Mouse (Mus musculus) monocyte, adult 2 months (primary cell): ENCODE results near the gene Il2.

Experiments used
- DNase-seq, 2 experiments: peaks; one replicate each; pipeline ENCODE4 v3.0.0; 2022; ENCODE audit warnings: low spot score in 2 of 2, low read depth in 1 of 2

The Il2 gene

DNA sequence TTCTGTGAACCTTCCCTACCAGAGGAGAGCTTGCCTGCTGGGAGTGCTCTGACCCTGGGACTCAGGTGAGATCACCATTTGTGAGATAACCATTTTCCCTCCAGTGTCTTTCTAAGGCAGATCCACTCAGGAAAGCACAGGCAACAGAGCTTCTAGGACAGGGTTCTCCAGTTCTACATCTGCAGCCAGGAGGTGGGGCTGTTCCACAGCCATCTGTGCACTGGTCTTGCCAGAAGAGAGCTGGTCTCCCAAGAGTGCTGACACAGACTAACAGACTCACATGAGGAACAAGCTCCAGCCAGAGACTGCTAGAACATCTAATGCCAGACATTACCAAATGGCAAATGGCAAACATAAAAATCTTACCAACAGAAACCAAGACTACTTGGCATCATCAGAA, 52.5 kb downstream of the Il2 start:
- peak; percentile 0 to 3 for DNase-seq
